Mouse (Mus musculus) liver, adult 2 months (tissue): ENCODE data around the gene Fank1.

ENCODE experiments used
- CTCF ChIP-seq: fragments of 200-500 bp; IDR thresholded peaks from 2 replicates; pipeline ENCODE4 v1.5.1; 2011; ENCODE audit warnings: low read depth, low read length, control low read depth
- POLR2A ChIP-seq: fragments of 200-500 bp; IDR thresholded peaks from 2 replicates; pipeline ENCODE4 v1.6.1; 2011; ENCODE audit warnings: low read length, control low read depth; ENCODE audit not compliant: insufficient read depth; ENCODE audit errors: extremely low read depth

GRCm38 (mm10) chr7:133805614-133806175, 29.0 kb downstream of the Fank1 start:
- TF ChIP-seq CTCF (peak; percentile 97), POLR2A (no peak)
